Mouse (Mus musculus) limb, embryonic 13.5 days (tissue): ENCODE data around the gene Btbd35f27. TPM values are rescaled to one million over a fixed set of nuclear protein-coding genes. Genes with fewer than 3 reads are reported as not detected.
"Not testable (repeated sequence)": the region's sequence is repeated elsewhere in the genome, so short reads cannot be mapped to it uniquely, and the experiment has no call there.

Experiments used
- ATAC-seq: fragments of 200-750 bp; cut with Nextera tagmentation; 2 replicates; pipeline ENCODE4 v1.8.0; 2017; ENCODE audit warnings: low read depth, moderate number of reproducible peaks, moderate TSS enrichment; ENCODE audit not compliant: low FRiP score
- H3K27ac ChIP-seq: fragments of 300-500 bp; sonication (generic); 2 replicates; pipeline ENCODE4 v1.5.1; 2015; ENCODE audit warnings: inconsistent platforms, mild to moderate bottlenecking, moderate library complexity
- H3K27me3 ChIP-seq: fragments of 300-500 bp; sonication (generic); 2 replicates; pipeline ENCODE4 v1.6.1; 2015; ENCODE audit warnings: mild to moderate bottlenecking, inconsistent platforms
- H3K36me3 ChIP-seq: fragments of 300-500 bp; sonication (generic); 2 replicates; pipeline ENCODE4 v1.6.1; 2015; ENCODE audit warnings: inconsistent platforms, mild to moderate bottlenecking, moderate library complexity
- H3K4me1 ChIP-seq: fragments of 300-500 bp; sonication (generic); 2 replicates; pipeline ENCODE4 v1.6.1; 2015; ENCODE audit warnings: inconsistent platforms
- H3K4me2 ChIP-seq: fragments of 300-500 bp; sonication (generic); replicated peaks from 2 replicates; pipeline ENCODE4 v1.6.1; 2015; ENCODE audit warnings: inconsistent platforms, mild to moderate bottlenecking, moderate library complexity
- H3K4me3 ChIP-seq: fragments of 300-500 bp; sonication (generic); 2 replicates; pipeline ENCODE4 v1.5.1; 2015; ENCODE audit warnings: moderate library complexity, mild to moderate bottlenecking, inconsistent platforms
- H3K9ac ChIP-seq: fragments of 300-500 bp; sonication (generic); 2 replicates; pipeline ENCODE4 v1.6.1; 2015; ENCODE audit warnings: mild to moderate bottlenecking, inconsistent platforms
- H3K9me3 ChIP-seq: fragments of 300-500 bp; sonication (generic); 2 replicates; pipeline ENCODE4 v1.6.1; 2016; ENCODE audit warnings: inconsistent platforms
- WGBS: fragments of 180-500 bp; shearing (Covaris S2); methylation state at CpG from one replicate; pipeline ENCODE4 v1.1.7; 2015; 5-methylcytosine and 5-hydroxymethylcytosine counted together
- polyA plus RNA-seq: library from polyadenylated mRNA; unstranded; fragments of >200 nt; fragmentation: Nextera tagmentation; extraction: Ambion mirVana; gene quantifications from 2 replicates; pipeline ENCODE4 v1.2.1, GENCODE M21; 2015

Btbd35f27 gene
- polyA plus RNA-seq: not detected in 2 replicates

GRCm38 (mm10) chrX:4951835-4952234, at the start of gene Btbd35f27:
Btbd35f27 (plus strand) TSS chrX:4952135.
- 93% methylated on average over 2 of the region's 3 CpGs for WGBS
- H3K27me3 ChIP-seq, H3K4me3 ChIP-seq, H3K36me3 ChIP-seq, H3K27ac ChIP-seq, H3K9me3 ChIP-seq, H3K4me1 ChIP-seq, H3K4me2 ChIP-seq, H3K9ac ChIP-seq, ATAC-seq: not testable (repeated sequence)

Other genes starting within 250 kb of the Btbd35f27 start
- not detected in 2 replicates for gene Btbd35f4, start 151.6 kb upstream of the Btbd35f27 start, polyA plus RNA-seq